Mouse (Mus musculus): ENCODE measurements around the gene Slc35b1. TPM values are rescaled to one million over a fixed set of nuclear protein-coding genes. Genes with fewer than 3 reads are reported as not detected.

The Slc35b1 gene
- polyA plus RNA-seq, 1 experiment from 2014 or later = 126 TPM

GRCm38 (mm10) chr11:95417341-95417740 is 32.8 kb downstream of the Slc35b1 start:
- peaks cover 8% of the 10 kb centered on the region for H3K27me3 ChIP-seq
- H3K4me3 ChIP-seq (replicated peaks) = no peak overlapping the region
- H3K9ac ChIP-seq = no peak overlapping the region
- no peaks in the 10 kb centered on the region for H3K9me3 ChIP-seq
- ATAC-seq (ENCODE audit: low FRiP score) = no peak
- H3K27ac ChIP-seq = no peak overlapping the region
- peaks cover 18% of the 10 kb centered on the region for H3K4me1 ChIP-seq
- H3K36me3 ChIP-seq (replicated peaks) = no peaks in the 10 kb centered on the region; the same call in 1 of the 2 replicates
- WGBS = 86% methylated on average over 5 of the region's 5 CpGs
- no peak overlapping the region for H3K4me2 ChIP-seq

- H3K9me3 ChIP-seq = no peaks in the 10 kb centered on the region
- no peak overlapping the region for H3K4me3 ChIP-seq (replicated peaks)
- ATAC-seq (ENCODE audit: low FRiP score) = no peak
- 90% methylated on average over 2 of the region's 2 CpGs for WGBS
- H3K36me3 ChIP-seq (replicated peaks) = no peaks in the 10 kb centered on the region; the same call in 1 of the 2 replicates
- H3K4me1 ChIP-seq = peaks cover 12% of the 10 kb centered on the region
- no peak overlapping the region for H3K4me2 ChIP-seq
- no peak overlapping the region for H3K9ac ChIP-seq
- H3K27ac ChIP-seq = no peak overlapping the region
- H3K27me3 ChIP-seq = no peaks in the 10 kb centered on the region
These were observed 36.5 kb downstream of the Slc35b1 start for GRCm38 (mm10) chr11:95420880-95421435.

DNA sequence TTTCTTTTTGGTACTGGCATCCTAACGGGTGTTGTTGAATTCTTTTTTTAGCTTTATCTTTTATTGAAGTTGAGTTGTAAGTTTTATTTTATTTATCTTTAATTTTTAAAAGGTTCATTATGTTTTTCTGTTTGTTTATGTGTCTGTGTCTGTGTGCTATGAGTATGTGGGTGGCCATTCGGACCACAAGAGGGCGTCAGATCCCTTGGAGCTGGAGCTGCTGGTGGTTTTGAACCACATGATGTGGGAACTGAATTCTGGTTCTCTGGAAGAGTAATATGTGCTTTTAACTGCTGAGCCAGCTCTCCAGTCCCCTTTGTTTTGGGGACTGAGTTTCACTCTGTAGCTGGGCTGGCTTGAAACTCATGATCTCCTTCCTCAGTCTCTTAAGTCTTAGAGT is 39.0 kb downstream of the Slc35b1 start:
- H3K4me3 ChIP-seq (replicated peaks) = no peak overlapping the region
- H3K4me1 ChIP-seq = no peaks in the 10 kb centered on the region
- H3K27ac ChIP-seq = no peak overlapping the region
- H3K36me3 ChIP-seq (replicated peaks) = no peaks in the 10 kb centered on the region
- no peak overlapping the region for H3K9ac ChIP-seq
- WGBS = 87% methylated on average over 3 of the region's 3 CpGs
- no peak for ATAC-seq (ENCODE audit: low FRiP score)
- no peaks in the 10 kb centered on the region for H3K9me3 ChIP-seq
- no peaks in the 10 kb centered on the region for H3K27me3 ChIP-seq
- H3K4me2 ChIP-seq = no peak overlapping the region

GRCm38 (mm10) chr11:95431344-95431743 is 46.9 kb downstream of the Slc35b1 start:
- H3K27me3 ChIP-seq = no peaks in the 10 kb centered on the region
- no peak overlapping the region for H3K9ac ChIP-seq
- no peaks in the 10 kb centered on the region for H3K9me3 ChIP-seq
- no peak overlapping the region for H3K4me3 ChIP-seq (replicated peaks)
- H3K27ac ChIP-seq = no peak overlapping the region
- no peaks in the 10 kb centered on the region for H3K36me3 ChIP-seq (replicated peaks)
- H3K4me1 ChIP-seq = no peaks in the 10 kb centered on the region
- no peak overlapping the region for H3K4me2 ChIP-seq
- WGBS = 92% methylated on average over 2 of the region's 2 CpGs
- ATAC-seq (ENCODE audit: low FRiP score) = no peak

- no peak overlapping the region for H3K9ac ChIP-seq
- H3K36me3 ChIP-seq (replicated peaks) = no peaks in the 10 kb centered on the region
- no peaks in the 10 kb centered on the region for H3K9me3 ChIP-seq
- H3K4me2 ChIP-seq = no peak overlapping the region
- no peak for ATAC-seq (ENCODE audit: low FRiP score)
- H3K4me3 ChIP-seq (replicated peaks) = no peak overlapping the region
- H3K27me3 ChIP-seq = no peaks in the 10 kb centered on the region
- H3K27ac ChIP-seq = no peak overlapping the region
- no peaks in the 10 kb centered on the region for H3K4me1 ChIP-seq
- 88% methylated on average over 2 of the region's 2 CpGs for whole genome bisulfite sequencing
These were observed 47.7 kb downstream of the Slc35b1 start for GRCm38 (mm10) chr11:95432194-95432593.

Other genes starting within 250 kb of the Slc35b1 start
- gene Dlx4, start 238.4 kb upstream of the Slc35b1 start, polyA plus RNA-seq (2016; fragmentation: Nextera tagmentation; extraction: Ambion mirVana) = 0.20 TPM in 1 of 2 replicates, not detected in the other
- 0.20 TPM in 1 of 2 replicates, not detected in the other for gene Tac4, start 123.2 kb upstream of the Slc35b1 start, polyA plus RNA-seq (2016; fragmentation: Nextera tagmentation; extraction: Ambion mirVana)
- gene Kat7, start 74.4 kb upstream of the Slc35b1 start, polyA plus RNA-seq (2016; fragmentation: Nextera tagmentation; extraction: Ambion mirVana) = 83.9 and 92.1 TPM in 2 replicates
- 6.0 and 7.8 TPM in 2 replicates for gene Fam117a, start 47.7 kb upstream of the Slc35b1 start, polyA plus RNA-seq (2016; fragmentation: Nextera tagmentation; extraction: Ambion mirVana)
- gene Spop, start 29.4 kb downstream of the Slc35b1 start, polyA plus RNA-seq (2016; fragmentation: Nextera tagmentation; extraction: Ambion mirVana) = 193 and 211 TPM in 2 replicates
- 0.57 and 0.87 TPM in 2 replicates for gene Nxph3, start 129.9 kb downstream of the Slc35b1 start, polyA plus RNA-seq (2016; fragmentation: Nextera tagmentation; extraction: Ambion mirVana)
- gene Ngfr, start 203.0 kb downstream of the Slc35b1 start, polyA plus RNA-seq (2016; fragmentation: Nextera tagmentation; extraction: Ambion mirVana) = 10.5 and 10.9 TPM in 2 replicates

Measured in forebrain, embryonic 12.5 days (tissue).